Mouse (Mus musculus) heart, embryonic 16.5 days (tissue): ENCODE measurements at regions not wholly inside any gene's neighbourhood (a gene's known extent, or its start where the extent isn't known, plus 50 kb on each side); places are given as distances from the start of the nearest gene placed in this dataset.
A peak's percentile ranks its signal among the peaks of the same experiment; 100 is the strongest.
"Not testable (repeated sequence)": the region's sequence is repeated elsewhere in the genome, so short reads cannot be mapped to it uniquely, and the experiment has no call there.

Source experiments
- ATAC-seq: fragments of 200-750 bp; cut with Nextera tagmentation; replicated peaks from 2 replicates; pipeline ENCODE4 v1.8.0; 2017; ENCODE audit warnings: moderate number of reproducible peaks; ENCODE audit not compliant: insufficient read depth, low FRiP score; ENCODE audit errors: extremely low read depth
- H3K27ac ChIP-seq: fragments of 300-500 bp; sonication (generic); 2 replicates; pipeline ENCODE4 v1.5.1; 2014; ENCODE audit warnings: mild to moderate bottlenecking, low read length, control low read depth, moderate library complexity
- H3K27me3 ChIP-seq: fragments of 300-500 bp; sonication (generic); 2 replicates; pipeline ENCODE4 v1.6.1; 2014; ENCODE audit warnings: low read length, mixed read lengths; ENCODE audit not compliant: control insufficient read depth, insufficient read depth
- H3K36me3 ChIP-seq: fragments of 300-500 bp; sonication (generic); 2 replicates; pipeline ENCODE4 v1.6.1; 2014; ENCODE audit not compliant: control insufficient read depth, insufficient read depth
- H3K4me1 ChIP-seq: fragments of 300-500 bp; sonication (generic); 2 replicates; pipeline ENCODE4 v1.6.1; 2014; ENCODE audit warnings: low read length, mixed read lengths; ENCODE audit not compliant: control insufficient read depth, insufficient read depth
- H3K4me2 ChIP-seq: fragments of 300-500 bp; sonication (generic); 2 replicates; pipeline ENCODE4 v1.6.1; 2014; ENCODE audit warnings: low read depth, mild to moderate bottlenecking, control low read depth, low read length
- H3K4me3 ChIP-seq: fragments of 300-500 bp; sonication (generic); 2 replicates; pipeline ENCODE4 v1.5.1; 2014; ENCODE audit warnings: mild to moderate bottlenecking, control low read depth, low read length
- H3K9ac ChIP-seq: fragments of 300-500 bp; sonication (generic); 2 replicates; pipeline ENCODE4 v1.6.1; 2014; ENCODE audit warnings: low read length, control low read depth
- H3K9me3 ChIP-seq: fragments of 300-500 bp; sonication (generic); replicated peaks from 2 replicates; pipeline ENCODE4 v1.6.1; 2016; ENCODE audit warnings: low read length; ENCODE audit not compliant: control insufficient read depth
- WGBS: fragments of 180-500 bp; shearing (Covaris S2); extraction: QIAGEN DNeasy Blood & Tissue Kit; methylation state at CpG from one replicate; pipeline ENCODE4 v1.1.7; 2014; 5-methylcytosine and 5-hydroxymethylcytosine counted together

DNA sequence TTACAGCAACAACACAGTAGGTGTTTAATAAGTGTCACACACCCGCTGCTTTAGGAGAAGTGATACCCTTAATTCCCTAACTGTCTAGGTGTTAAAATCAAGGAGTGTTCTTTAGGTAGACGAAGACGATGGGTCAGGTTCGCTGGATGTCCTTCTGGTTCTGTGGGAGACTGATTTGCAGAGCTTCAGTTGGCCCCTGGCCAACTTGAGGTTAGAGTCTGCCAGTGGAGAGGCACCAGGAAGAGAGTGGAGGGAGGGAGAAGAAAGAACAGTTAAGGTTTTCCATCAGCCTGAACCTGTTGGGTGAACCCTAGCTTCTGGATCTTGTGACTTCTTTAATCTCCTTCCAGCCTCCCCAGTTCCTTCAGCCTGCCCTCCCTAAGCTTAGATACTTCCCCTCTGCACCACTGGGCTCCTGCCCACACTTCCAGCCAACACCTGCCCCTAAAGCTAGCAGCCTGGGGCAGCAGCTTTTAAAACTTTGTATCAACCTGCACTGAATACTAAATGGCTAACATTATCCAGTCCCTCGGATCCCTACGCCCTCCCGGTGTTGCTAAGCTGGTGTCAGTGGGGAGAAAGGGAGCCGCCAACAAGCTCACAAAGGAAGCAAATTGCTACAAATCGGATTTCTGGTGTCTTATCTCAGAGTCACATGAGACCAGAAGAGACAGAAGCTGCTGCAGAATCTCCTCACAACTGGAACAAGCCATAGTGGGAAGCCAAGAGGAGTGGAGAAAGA lies 62.1 kb upstream of the Adgrl1 start:
- Histone ChIP-seq H3K4me1 (peaks cover 6% of the 10 kb centered on the region; the same call in 1 of the 2 replicates), H3K9me3 (no peaks in the 10 kb centered on the region), H3K4me3 (no peak overlapping the region), H3K27me3 (no peaks in the 10 kb centered on the region), H3K4me2 (no peak overlapping the region), H3K27ac (no peak overlapping the region; the same call in 1 of the 2 replicates), H3K9ac (no peak overlapping the region), H3K36me3 (no peaks in the 10 kb centered on the region)
- WGBS, result 31% methylated on average over 9 of the region's 9 CpGs
- ATAC-seq, result no peak

DNA sequence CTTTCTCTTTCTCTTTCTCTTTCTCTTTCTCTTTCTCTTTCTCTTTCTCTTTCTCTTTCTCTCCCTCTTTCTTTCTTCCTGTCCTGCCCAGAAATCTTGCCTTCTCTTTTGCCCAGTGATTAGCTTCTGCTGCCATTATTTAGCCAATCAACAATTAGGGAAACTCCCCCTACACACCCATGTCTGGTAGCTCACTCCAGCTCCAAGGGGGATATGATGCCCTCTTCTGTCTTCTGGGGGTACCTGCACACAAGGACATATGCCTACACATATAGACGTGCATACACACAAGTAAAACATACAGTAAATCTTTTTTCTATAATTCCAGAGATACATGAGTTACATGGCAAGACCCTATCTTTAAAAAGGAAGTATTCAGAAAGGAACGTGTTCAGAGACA lies 70.1 kb upstream of the Adgrl1 start:
- Histone ChIP-seq H3K4me2 (no peak overlapping the region), H3K4me3 (no peak overlapping the region), H3K27me3 (no peaks in the 10 kb centered on the region), H3K36me3 (no peaks in the 10 kb centered on the region), H3K4me1 (no peaks in the 10 kb centered on the region), H3K9ac (no peak overlapping the region), H3K27ac (no peak overlapping the region), H3K9me3 (peaks cover 5% of the 10 kb centered on the region; the same call in 1 of the 2 replicates)
- 71% methylated on average over 2 of the region's 2 CpGs for WGBS
- no peak for ATAC-seq

DNA sequence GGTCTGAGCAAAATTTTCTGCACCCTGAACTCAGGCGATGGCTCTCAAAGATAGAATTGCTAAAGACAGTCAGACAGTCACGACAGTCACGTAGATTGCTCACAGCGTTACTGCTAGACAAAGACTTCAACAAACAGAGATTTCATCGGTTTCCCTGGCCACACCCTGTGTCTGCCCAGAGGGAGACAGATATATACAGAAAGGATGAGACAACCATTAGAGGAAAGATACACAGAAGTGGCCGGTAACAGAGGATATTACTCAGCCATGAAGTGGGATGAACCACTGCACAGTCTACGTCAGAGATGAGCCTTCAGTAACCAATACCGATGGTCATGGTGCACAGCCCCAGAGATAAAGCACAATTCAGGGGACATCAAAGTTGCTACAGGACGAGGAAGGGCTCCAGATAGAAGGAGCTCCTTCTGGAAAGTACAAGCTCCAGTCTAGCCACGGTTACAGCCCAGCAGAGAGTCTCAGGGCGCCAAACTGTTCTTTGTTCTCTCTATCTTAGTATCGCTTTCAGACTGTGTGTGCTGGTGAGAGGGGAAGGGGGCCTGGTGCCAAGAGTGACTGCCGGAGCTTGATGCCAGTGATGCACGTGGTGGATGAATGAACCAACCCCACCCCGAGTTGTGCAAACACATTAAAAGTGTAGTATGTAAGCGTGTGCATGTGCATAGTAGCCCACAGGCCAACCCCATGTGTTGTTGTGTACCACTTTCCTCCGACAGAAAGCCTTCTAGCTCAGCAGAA lies 74.8 kb upstream of the Adgrl1 start:
- ATAC-seq, result no peak
- Histone ChIP-seq H3K9ac (no peak overlapping the region), H3K36me3 (no peaks in the 10 kb centered on the region), H3K4me1 (no peaks in the 10 kb centered on the region), H3K27ac (no peak overlapping the region), H3K9me3 (peaks cover 5% of the 10 kb centered on the region; the same call in 1 of the 2 replicates), H3K27me3 (no peaks in the 10 kb centered on the region), H3K4me2 (no peak overlapping the region), H3K4me3 (no peak overlapping the region)
- 71% methylated on average over 17 of the region's 17 CpGs for WGBS

DNA sequence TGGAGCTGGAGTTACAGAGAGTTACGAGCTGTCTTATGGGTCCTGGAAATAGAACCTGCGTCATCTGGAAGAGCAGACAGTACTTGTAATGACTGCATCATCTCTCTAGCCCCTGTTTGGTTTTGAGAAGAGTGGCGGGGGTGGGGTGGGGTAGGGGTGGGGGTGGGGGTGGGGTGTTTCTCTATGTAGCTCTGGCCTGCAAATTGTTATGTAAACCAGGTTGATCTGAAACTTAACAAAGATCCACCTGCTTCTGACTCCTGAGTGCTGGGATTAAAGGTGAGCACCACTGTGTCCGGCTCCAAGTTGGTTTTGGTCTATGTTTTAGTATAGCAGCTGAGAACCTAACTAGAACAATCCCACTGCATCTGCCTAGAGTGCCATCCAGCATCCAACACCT lies 78.0 kb upstream of the Adgre5 start:
- Histone ChIP-seq H3K4me3 (no peak overlapping the region), H3K27me3 (no peaks in the 10 kb centered on the region), H3K9ac (no peak overlapping the region), H3K36me3 (no peaks in the 10 kb centered on the region), H3K4me1 (no peaks in the 10 kb centered on the region), H3K9me3 (no peaks in the 10 kb centered on the region), H3K27ac (no peak overlapping the region), H3K4me2 (no peak overlapping the region)
- 77% methylated on average over 4 of the region's 4 CpGs for WGBS
- no peak for ATAC-seq

DNA sequence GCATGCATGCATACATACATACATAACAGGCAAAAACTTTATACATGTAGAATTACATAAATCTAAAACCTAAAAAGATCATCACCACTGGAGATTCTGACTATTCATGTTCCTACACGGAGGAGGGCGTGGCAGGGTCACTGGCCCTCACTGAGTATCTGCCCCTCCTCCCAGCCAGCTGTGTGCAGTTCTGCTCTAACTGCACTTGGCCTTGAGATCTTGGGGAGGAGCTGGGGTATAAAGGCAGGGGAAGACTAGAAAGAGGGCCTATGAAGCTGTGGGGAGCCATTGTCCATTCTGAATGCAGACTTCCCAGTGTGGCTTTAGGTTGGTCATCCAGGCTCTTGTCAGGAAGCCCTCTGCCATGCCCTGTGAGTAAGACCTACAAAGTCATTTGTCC lies 69.5 kb upstream of the Adgre5 start:
- WGBS, result 91% methylated on average over 2 of the region's 2 CpGs
- Histone ChIP-seq H3K4me1 (no peaks in the 10 kb centered on the region), H3K4me2 (no peak overlapping the region)

DNA sequence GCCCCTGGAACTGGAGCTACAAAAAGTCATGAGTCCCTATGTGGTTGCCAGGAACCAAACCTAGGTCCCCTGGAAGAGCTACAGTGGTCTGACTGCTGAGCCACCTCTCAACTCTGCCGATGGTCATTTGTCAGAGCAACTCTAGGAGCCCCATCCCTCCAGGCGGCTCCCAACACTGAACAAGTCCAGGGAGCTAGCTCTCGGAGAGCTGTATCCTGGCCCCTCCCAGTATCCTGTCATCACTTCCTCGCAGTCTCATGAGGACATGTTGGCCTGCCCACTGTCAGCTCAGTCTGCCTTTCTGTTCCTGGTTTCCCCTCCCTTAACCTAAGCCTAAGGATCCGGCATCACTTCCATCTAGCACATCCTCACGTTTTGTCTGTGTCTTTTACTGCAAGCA lies 64.5 kb upstream of the Adgre5 start:
- H3K4me1 ChIP-seq, result no peaks in the 10 kb centered on the region
- no peak overlapping the region for H3K4me2 ChIP-seq
- no peak overlapping the region for H3K4me3 ChIP-seq
- ATAC-seq, result 0 out of 2 replicates have a peak, but pooled peaks have one; percentile 18
- no peaks in the 10 kb centered on the region for H3K27me3 ChIP-seq
- no peak overlapping the region for H3K9ac ChIP-seq
- H3K9me3 ChIP-seq, result no peaks in the 10 kb centered on the region
- WGBS, result 33% methylated on average over 6 of the region's 6 CpGs
- H3K27ac ChIP-seq, result no peak overlapping the region
- H3K36me3 ChIP-seq, result no peaks in the 10 kb centered on the region

More for the DNA sequence above, 69.5 kb upstream of the Adgre5 start:
- no peak overlapping the region for H3K9ac ChIP-seq
- ATAC-seq, result no peak
- no peak overlapping the region for H3K4me3 ChIP-seq
- no peak overlapping the region for H3K27ac ChIP-seq
- H3K9me3 ChIP-seq, result no peaks in the 10 kb centered on the region
- no peaks in the 10 kb centered on the region for H3K36me3 ChIP-seq
- no peaks in the 10 kb centered on the region for H3K27me3 ChIP-seq

DNA sequence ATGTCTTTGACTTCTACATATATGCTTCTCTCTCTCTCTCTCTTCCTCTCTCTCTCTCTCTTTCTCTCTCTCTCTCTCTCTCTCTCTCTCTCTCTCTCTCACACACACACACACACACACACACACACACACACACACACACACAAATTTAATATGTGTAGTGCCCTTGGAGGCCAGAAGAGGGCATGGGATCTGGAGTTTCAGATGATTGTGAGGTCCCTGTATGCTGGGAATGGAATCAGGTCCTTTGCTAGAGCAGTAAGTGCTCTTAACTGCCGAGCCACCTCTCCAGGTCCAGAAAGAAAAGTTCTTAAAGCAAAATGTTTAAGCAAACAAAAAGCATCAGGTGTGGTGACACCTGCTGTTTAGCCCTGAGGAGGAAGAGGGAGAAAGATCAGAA lies 62.2 kb upstream of the Adgre5 start:
- H3K9me3 ChIP-seq, H3K4me3 ChIP-seq, H3K9ac ChIP-seq, H3K4me1 ChIP-seq, H3K4me2 ChIP-seq, H3K27ac ChIP-seq, ATAC-seq, H3K27me3 ChIP-seq, H3K36me3 ChIP-seq: not testable (repeated sequence)
- WGBS, result 43% methylated on average over 1 of the region's 1 CpGs

DNA sequence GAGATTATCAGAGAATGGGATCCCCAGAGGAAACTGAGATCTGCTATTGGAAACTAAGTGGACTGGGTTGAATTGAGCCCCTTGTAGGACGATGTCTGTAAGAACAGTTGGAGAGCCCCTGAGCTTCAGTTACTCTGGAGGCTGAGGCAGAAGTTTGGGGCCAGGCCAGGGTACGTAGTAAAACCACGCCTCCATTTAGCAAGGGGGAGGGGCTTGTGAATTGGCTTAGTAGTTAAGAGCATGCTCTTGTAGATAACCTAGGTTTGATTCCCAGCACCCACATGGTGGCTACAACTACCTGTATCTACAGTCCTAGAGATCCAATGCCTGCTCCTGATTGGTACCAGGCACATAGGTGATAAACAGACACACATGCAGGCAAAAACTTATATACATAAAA lies 61.4 kb upstream of the Adgre5 start:
- ATAC-seq, result no peak
- Histone ChIP-seq H3K4me2 (no peak overlapping the region), H3K36me3 (no peaks in the 10 kb centered on the region), H3K27me3 (no peaks in the 10 kb centered on the region), H3K9me3 (no peaks in the 10 kb centered on the region), H3K4me1 (no peaks in the 10 kb centered on the region), H3K4me3 (no peak overlapping the region), H3K9ac (no peak overlapping the region), H3K27ac (no peak overlapping the region)
- 49% methylated on average over 3 of the region's 3 CpGs for WGBS

DNA sequence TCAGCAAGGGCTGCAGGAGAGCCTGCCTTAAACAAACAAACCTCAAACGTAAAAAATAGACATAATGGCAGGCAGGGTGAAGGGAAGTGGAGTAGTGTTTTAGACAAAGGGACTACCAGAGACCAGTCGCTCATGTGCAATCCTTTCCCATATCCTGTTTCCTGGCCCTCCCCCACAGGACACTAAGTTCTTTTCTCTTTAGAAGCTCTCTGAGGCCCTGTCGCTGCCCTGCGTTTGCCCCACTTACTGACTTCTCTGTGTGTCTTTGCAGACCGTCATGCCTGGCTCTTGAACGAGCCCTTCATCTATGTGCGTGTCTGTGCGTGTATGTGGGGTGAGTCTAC lies 58.5 kb upstream of the Adgre5 start:
- no peaks in the 10 kb centered on the region for H3K9me3 ChIP-seq
- H3K4me3 ChIP-seq, result no peak overlapping the region
- peak overlapping the region; percentile 29; the same call in 1 of the 2 replicates for H3K27ac ChIP-seq
- WGBS, result 58% methylated on average over 8 of the region's 8 CpGs
- ATAC-seq, result no peak
- no peaks in the 10 kb centered on the region for H3K27me3 ChIP-seq
- H3K4me1 ChIP-seq, result no peaks in the 10 kb centered on the region
- H3K36me3 ChIP-seq, result no peaks in the 10 kb centered on the region
- H3K4me2 ChIP-seq, result no peak overlapping the region
- H3K9ac ChIP-seq, result no peak overlapping the region
